Mouse (Mus musculus) CH12.LX (cell line): ENCODE data around the gene Lrrc8c.

Experiments used
- BHLHE40 ChIP-seq: IDR thresholded peaks from 2 replicates; pipeline ENCODE4 v1.6.1; 2011; ENCODE audit warnings: mild to moderate bottlenecking, low read depth, low read length, improper control_type of control experiment
- CTCF ChIP-seq, 2 experiments: IDR thresholded peaks in 1 of 2; conservative IDR thresholded peaks in 1 of 2; 2 replicates each; pipeline ENCODE4 v1.5.1; 2011 to 2012; ENCODE audit warnings: low read depth in 2 of 2, low read length in 2 of 2, improper control_type of control experiment in 1 of 2, inconsistent platforms in 1 of 2, mild to moderate bottlenecking in 1 of 2, moderate library complexity in 1 of 2
- EP300 ChIP-seq: IDR thresholded peaks from 2 replicates; pipeline ENCODE4 v1.6.1; 2011; ENCODE audit warnings: low read length, improper control_type of control experiment
- IRF4 ChIP-seq: IDR thresholded peaks from 2 replicates; pipeline ENCODE4 v1.6.1; 2014; ENCODE audit warnings: low read depth, mild to moderate bottlenecking, inconsistent platforms, low read length, improper control_type of control experiment
- NRF1 ChIP-seq: IDR thresholded peaks from 2 replicates; pipeline ENCODE4 v1.6.1; 2014; ENCODE audit warnings: low read depth, mild to moderate bottlenecking, inconsistent platforms, low read length, improper control_type of control experiment, moderate library complexity
- POLR2A ChIP-seq: IDR thresholded peaks from 2 replicates; pipeline ENCODE4 v1.6.1; 2011; ENCODE audit warnings: low read depth, mild to moderate bottlenecking, improper control_type of control experiment, low read length
- SMC3 ChIP-seq: IDR thresholded peaks from 2 replicates; pipeline ENCODE4 v1.6.1; 2011; ENCODE audit warnings: low read depth, low read length, improper control_type of control experiment
- TCF12 ChIP-seq: IDR thresholded peaks from 2 replicates; pipeline ENCODE4 v1.6.1; 2014; ENCODE audit warnings: low read depth, mild to moderate bottlenecking, inconsistent platforms, low read length, improper control_type of control experiment
- USF1 ChIP-seq: IDR thresholded peaks from 2 replicates; pipeline ENCODE4 v1.6.1; 2014; ENCODE audit warnings: low read depth, mild to moderate bottlenecking, inconsistent platforms, low read length, improper control_type of control experiment
- USF2 ChIP-seq: conservative IDR thresholded peaks from 2 replicates; pipeline ENCODE4 v1.6.1; 2011; ENCODE audit warnings: low read depth, low read length, improper control_type of control experiment

- TF ChIP-seq POLR2A (no peak), USF1 (no peak), CTCF (conservative IDR thresholded peaks at IDR 0.05 in 1 of 2, IDR thresholded peaks at IDR 0.05 in 1 of 2; ENCODE audit: low read depth in 2 of 2, low read length in 2 of 2) (no peak), NRF1 (no peak), TCF12 (no peak), USF2 (no peak), SMC3 (no peak), BHLHE40 (no peak), EP300 (0 out of 2 replicates have a peak, but pooled peaks have one; percentile 14), IRF4 (no peak)
Observed at GRCm38 (mm10) chr5:105642517-105642916, 123.3 kb downstream of the Lrrc8c start.
